Comparison of ENCODE assay signal across 19 mouse cellular contexts in genomic region chr5:128090578-128090977, GRCm38 (mm10).
DNase-seq lines count a peak whose midpoint lies in the region; ATAC-seq and TF ChIP-seq lines count a peak whose summit lies in the region.
"Had no signal": no experiment of that assay in that cellular context is flagged by ENCODE, and none has a peak within 500 bp of the region (broad histone marks: within the 10 kb centered on the region; RNA-seq: fewer than 3 reads in every experiment).

No protein-coding gene starts in this region.

- no peak for DNase-seq in frontal cortex, postnatal 10 days (ENCODE audit: low spot score in 2 of 2)
- DNase-seq in layer of hippocampus, adult 9-11 months = peak; percentile 36
- DNase-seq in layer of hippocampus, postnatal 10 days (ENCODE audit: low spot score in 2 of 2) = no peak
- peak; percentile 44 for DNase-seq in Patski (ENCODE audit: low read depth, low spot score)
- DNase-seq in brain, adult 2 months (ENCODE audit: low read depth, low spot score) = peak; percentile 67
- no peak for DNase-seq in testis, postnatal 10 days (ENCODE audit: low spot score)
- DNase-seq: adrenal gland, adult 8-10 months; adrenal gland, postnatal 36 days; cerebellum, adult 11-12 months; cerebellum, adult 9-11 months; embryo, embryonic 11 days; gastrocnemius, postnatal 14 days; heart, adult 2 months; heart, postnatal 14 days had no signal

- no peaks in the 10 kb centered on the region for H3K27me3 ChIP-seq in Patski
- H3K27me3 ChIP-seq: embryonic facial prominence, embryonic 15.5 days; heart, embryonic 15.5 days; intestine, embryonic 15.5 days had no signal

- CTCF ChIA-PET in Patski (lab: Charles Lee) = no interaction called here

- TF ChIP-seq CTCF in Patski (IDR thresholded peaks at IDR 0.05) = no peak

- in situ Hi-C loops in Patski (cut with MboI; ENCODE audit: low pct_unique_long_range_greater_than_20kb) = no loop called here

- POLR2A ChIA-PET in Patski (lab: Charles Lee) = no interaction called here

- ATAC-seq in frontal cortex, adult (ENCODE audit: low TSS enrichment) = peak; percentile 69; the same call in 1 of the 2 replicates
- peak; percentile 72 for ATAC-seq in Patski
- ATAC-seq: forebrain, embryonic 14.5 days; intestine, embryonic 15.5 days had no signal

Comparison
In these comparisons a context has a peak if more than half of its experiments do, and no peak if none do; other contexts are left out.
1. DNase-seq: peak in layer of hippocampus, adult 9-11 months (single experiment), Patski (single experiment) and brain, adult 2 months (single experiment); none in frontal cortex, postnatal 10 days (0 of 2), layer of hippocampus, postnatal 10 days (0 of 2) and testis, postnatal 10 days (single experiment).